Mouse (Mus musculus): ENCODE measurements around the gene Espl1. TPM values are rescaled to one million over a fixed set of nuclear protein-coding genes. Genes with fewer than 3 reads are reported as not detected.

Espl1 gene
- 7.0 and 7.2 TPM in 2 replicates for polyA plus RNA-seq (2015; fragmentation: Nextera tagmentation; extraction: Ambion mirVana)

- Histone ChIP-seq H3K27ac (peak within 1 kb of the TSS; percentile 58; the same call in 1 of the 2 replicates), H3K27me3 (no peaks in the 10 kb centered on the region), H3K9me3 (no peaks in the 10 kb centered on the region), H3K4me2 (peak within 1 kb of the TSS; percentile 94), H3K36me3 (peaks cover 10% of the 10 kb centered on the region; the same call in 1 of the 2 replicates), H3K9ac (peak within 1 kb of the TSS; percentile 58; the same call in 1 of the 2 replicates), H3K4me1 (replicated peaks) (peaks cover 11% of the 10 kb centered on the region), H3K4me3 (peak within 1 kb of the TSS; percentile 54)
- peak; percentile 98 for ATAC-seq (ENCODE audit: low FRiP score)
- 7% methylated on average over 25 of the region's 25 CpGs for WGBS
Observed at GRCm38 (mm10) chr15:102295633-102296367, at the start of gene Espl1. TSS of gene Espl1 (plus strand) at chr15:102296266.

GRCm38 (mm10) chr15:102246866-102247251 is 49.2 kb upstream of the Espl1 start:
- WGBS, result under 1% methylated on average over 35 of the region's 35 CpGs

GRCm38 (mm10) chr15:102247252-102248130 is 48.6 kb upstream of the Espl1 start:
- H3K36me3 ChIP-seq, result no peaks in the 10 kb centered on the region
- H3K27ac ChIP-seq, result peak overlapping the region; percentile 77
- peaks cover 59% of the 10 kb centered on the region for H3K4me1 ChIP-seq (replicated peaks)
- ATAC-seq (ENCODE audit: low FRiP score), result peak; percentile 38; the same call in 1 of the 2 replicates
- H3K9ac ChIP-seq, result peak overlapping the region; percentile 75
- no peaks in the 10 kb centered on the region for H3K9me3 ChIP-seq
- H3K4me2 ChIP-seq, result peak overlapping the region; percentile 95
- peak overlapping the region; percentile 53 for H3K4me3 ChIP-seq
- H3K27me3 ChIP-seq, result peaks cover 90% of the 10 kb centered on the region
- WGBS, result under 1% methylated on average over 56 of the region's 65 CpGs

More at GRCm38 (mm10) chr15:102246866-102247251, 49.2 kb upstream of the Espl1 start:
- H3K4me2 ChIP-seq, result peak overlapping the region; percentile 95
- H3K9me3 ChIP-seq, result no peaks in the 10 kb centered on the region
- peak; percentile 81 for ATAC-seq (ENCODE audit: low FRiP score)
- peaks cover 59% of the 10 kb centered on the region for H3K4me1 ChIP-seq (replicated peaks)
- H3K9ac ChIP-seq, result peak overlapping the region; percentile 75
- H3K36me3 ChIP-seq, result no peaks in the 10 kb centered on the region
- peaks cover 90% of the 10 kb centered on the region for H3K27me3 ChIP-seq
- H3K27ac ChIP-seq, result peak overlapping the region; percentile 77
- H3K4me3 ChIP-seq, result peak overlapping the region; percentile 53

- peak overlapping the region; percentile 75 for H3K9ac ChIP-seq
- peak overlapping the region; percentile 77; the same call in 1 of the 2 replicates for H3K27ac ChIP-seq
- WGBS, result 9% methylated on average over 8 of the region's 8 CpGs
- peak overlapping the region; percentile 95 for H3K4me2 ChIP-seq
- H3K4me3 ChIP-seq, result peak overlapping the region; percentile 53
- no peaks in the 10 kb centered on the region for H3K36me3 ChIP-seq
- ATAC-seq (ENCODE audit: low FRiP score), result no peak
- H3K9me3 ChIP-seq, result no peaks in the 10 kb centered on the region
- H3K4me1 ChIP-seq (replicated peaks), result peaks cover 51% of the 10 kb centered on the region
- H3K27me3 ChIP-seq, result peaks cover 87% of the 10 kb centered on the region
Observed at GRCm38 (mm10) chr15:102248131-102248811, 47.8 kb upstream of the Espl1 start.

GRCm38 (mm10) chr15:102248812-102249191 is 47.3 kb upstream of the Espl1 start:
- Histone ChIP-seq H3K4me3 (no peak overlapping the region), H3K27me3 (peaks cover 86% of the 10 kb centered on the region), H3K9me3 (no peaks in the 10 kb centered on the region), H3K4me2 (peak overlapping the region; percentile 15; the same call in 1 of the 2 replicates), H3K27ac (peak overlapping the region; percentile 26; the same call in 1 of the 2 replicates), H3K4me1 (replicated peaks) (peaks cover 46% of the 10 kb centered on the region), H3K36me3 (no peaks in the 10 kb centered on the region), H3K9ac (no peak overlapping the region)
- 5% methylated on average over 3 of the region's 3 CpGs for whole genome bisulfite sequencing
- no peak for ATAC-seq (ENCODE audit: low FRiP score)

GRCm38 (mm10) chr15:102249251-102249691 is 46.8 kb upstream of the Espl1 start:
- peak overlapping the region; percentile 26; the same call in 1 of the 2 replicates for H3K27ac ChIP-seq
- no peaks in the 10 kb centered on the region for H3K36me3 ChIP-seq
- no peak overlapping the region for H3K9ac ChIP-seq
- H3K4me2 ChIP-seq, result peak overlapping the region; percentile 15; the same call in 1 of the 2 replicates
- ATAC-seq (ENCODE audit: low FRiP score), result no peak
- no peak overlapping the region; the same call in 1 of the 2 replicates for H3K4me3 ChIP-seq
- no peaks in the 10 kb centered on the region for H3K9me3 ChIP-seq
- peaks cover 42% of the 10 kb centered on the region for H3K4me1 ChIP-seq (replicated peaks)
- peaks cover 86% of the 10 kb centered on the region for H3K27me3 ChIP-seq
- 2% methylated on average over 13 of the region's 13 CpGs for WGBS

GRCm38 (mm10) chr15:102249967-102250366 is 46.1 kb upstream of the Espl1 start:
- WGBS, result 57% methylated on average over 9 of the region's 9 CpGs
- Histone ChIP-seq H3K27me3 (peaks cover 84% of the 10 kb centered on the region), H3K36me3 (no peaks in the 10 kb centered on the region), H3K4me3 (no peak overlapping the region), H3K4me1 (replicated peaks) (peaks cover 37% of the 10 kb centered on the region), H3K27ac (0 out of 2 replicates have a peak overlapping the region, but pooled peaks have one; percentile 42), H3K9ac (no peak overlapping the region), H3K4me2 (0 out of 2 replicates have a peak overlapping the region, but pooled peaks have one; percentile 15), H3K9me3 (no peaks in the 10 kb centered on the region)
- no peak for ATAC-seq (ENCODE audit: low FRiP score)

GRCm38 (mm10) chr15:102250521-102250920 is 45.5 kb upstream of the Espl1 start:
- peaks cover 84% of the 10 kb centered on the region for H3K27me3 ChIP-seq
- no peak for ATAC-seq (ENCODE audit: low FRiP score)

GRCm38 (mm10) chr15:102255547-102256255 is 40.4 kb upstream of the Espl1 start:
- Histone ChIP-seq H3K36me3 (no peaks in the 10 kb centered on the region), H3K27me3 (peaks cover 91% of the 10 kb centered on the region), H3K9me3 (no peaks in the 10 kb centered on the region), H3K4me1 (replicated peaks) (peaks cover 26% of the 10 kb centered on the region), H3K9ac (no peak overlapping the region), H3K4me2 (peak overlapping the region; percentile 31; the same call in 1 of the 2 replicates), H3K4me3 (peak overlapping the region; percentile 5; the same call in 1 of the 2 replicates), H3K27ac (no peak overlapping the region)
- WGBS, result 51% methylated on average over 14 of the region's 14 CpGs
- ATAC-seq (ENCODE audit: low FRiP score), result no peak

More at GRCm38 (mm10) chr15:102250521-102250920, 45.5 kb upstream of the Espl1 start:
- Histone ChIP-seq H3K4me3 (no peak overlapping the region), H3K9me3 (no peaks in the 10 kb centered on the region), H3K4me2 (no peak overlapping the region), H3K27ac (no peak overlapping the region), H3K4me1 (replicated peaks) (peaks cover 31% of the 10 kb centered on the region), H3K36me3 (no peaks in the 10 kb centered on the region), H3K9ac (no peak overlapping the region)
- 57% methylated on average over 5 of the region's 5 CpGs for WGBS

- no peaks in the 10 kb centered on the region for H3K9me3 ChIP-seq
- peak overlapping the region; percentile 86 for H3K4me2 ChIP-seq
- WGBS, result 8% methylated on average over 21 of the region's 22 CpGs
- H3K4me3 ChIP-seq, result peak overlapping the region; percentile 51
- no peaks in the 10 kb centered on the region for H3K36me3 ChIP-seq
- H3K27me3 ChIP-seq, result peaks cover 85% of the 10 kb centered on the region
- peak overlapping the region; percentile 74 for H3K9ac ChIP-seq
- peak overlapping the region; percentile 26; the same call in 1 of the 2 replicates for H3K27ac ChIP-seq
- no peak for ATAC-seq (ENCODE audit: low FRiP score)
- peaks cover 26% of the 10 kb centered on the region for H3K4me1 ChIP-seq (replicated peaks)
Observed at GRCm38 (mm10) chr15:102256431-102257201, 39.5 kb upstream of the Espl1 start.

Measured in hindbrain, embryonic 13.5 days (tissue).